Comparison of ENCODE assay signal across 8 mouse cellular contexts in the genomic region with DNA sequence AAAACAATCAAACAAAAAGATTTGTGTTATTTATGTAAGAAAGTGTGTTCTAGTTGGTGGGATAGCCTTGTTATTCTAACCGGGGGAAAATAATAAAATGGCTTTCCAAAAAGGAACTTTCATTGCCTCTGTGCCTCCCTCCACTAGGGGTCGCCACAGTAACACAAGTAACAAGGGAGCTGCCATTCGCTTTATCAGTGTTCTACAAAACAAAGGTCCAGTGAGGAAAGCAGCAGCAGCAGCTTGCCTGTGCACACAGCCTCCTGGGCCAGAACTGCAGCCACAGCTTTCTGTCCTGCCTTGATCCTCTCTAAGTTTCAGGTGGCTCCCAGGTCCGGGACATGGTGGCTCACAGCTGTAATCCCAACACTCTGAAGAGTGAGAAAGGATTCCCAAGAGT. TPM values are rescaled to one million over a fixed set of nuclear protein-coding genes. Genes with fewer than 3 reads are reported as not detected.
DNase-seq lines count a peak whose midpoint lies in the region; ATAC-seq lines count a peak whose summit lies in the region.

No protein-coding gene starts in this region.

- H3K27me3 ChIP-seq in liver, embryonic 12.5 days (replicated peaks): peaks cover 45% of the 10 kb centered on the region
- H3K27me3 ChIP-seq in intestine, embryonic 16.5 days (replicated peaks; ENCODE audit: control insufficient read depth, insufficient read depth, low read length): peaks cover 3% of the 10 kb centered on the region; the same call in 1 of the 2 replicates
- H3K27me3 ChIP-seq in midbrain, embryonic 12.5 days: peaks cover 36% of the 10 kb centered on the region

- ATAC-seq in liver, embryonic 12.5 days: no peak
- peak; percentile 45 for ATAC-seq in intestine, embryonic 16.5 days
- ATAC-seq in midbrain, embryonic 12.5 days (ENCODE audit: low FRiP score, low read depth): peak; percentile 42; the same call in 1 of the 2 replicates

- WGBS in liver, embryonic 12.5 days (ENCODE audit: insufficient replicate concordance): 4% methylated on average over 4 of the region's 4 CpGs
- WGBS in intestine, embryonic 16.5 days: 4% methylated on average over 4 of the region's 4 CpGs
- WGBS in midbrain, embryonic 12.5 days: 10% methylated on average over 4 of the region's 4 CpGs

- no peak overlapping the region for H3K9ac ChIP-seq in liver, embryonic 12.5 days
- peak overlapping the region; percentile 33; the same call in 1 of the 2 replicates for H3K9ac ChIP-seq in intestine, embryonic 16.5 days (ENCODE audit: low read depth, low read length)
- no peak overlapping the region for H3K9ac ChIP-seq in midbrain, embryonic 12.5 days (replicated peaks)

- H3K4me2 ChIP-seq in liver, embryonic 12.5 days: no peak overlapping the region
- H3K4me2 ChIP-seq in intestine, embryonic 16.5 days (ENCODE audit: low read depth, low read length): no peak overlapping the region
- no peak overlapping the region for H3K4me2 ChIP-seq in midbrain, embryonic 12.5 days (replicated peaks)

- intact Hi-C loops in left cerebral cortex, postnatal 25 days (cut with DNase I): no loop called here

- no peak overlapping the region for H3K27ac ChIP-seq in liver, embryonic 12.5 days
- H3K27ac ChIP-seq in intestine, embryonic 16.5 days (ENCODE audit: low read length): peak overlapping the region; percentile 51
- peak overlapping the region; percentile 83 for H3K27ac ChIP-seq in midbrain, embryonic 12.5 days (replicated peaks)

- H3K9me3 ChIP-seq in liver, embryonic 12.5 days (replicated peaks): no peaks in the 10 kb centered on the region
- no peaks in the 10 kb centered on the region for H3K9me3 ChIP-seq in intestine, embryonic 16.5 days (ENCODE audit: control insufficient read depth, low read length)
- H3K9me3 ChIP-seq in midbrain, embryonic 12.5 days: no peaks in the 10 kb centered on the region

- no peaks in the 10 kb centered on the region for H3K36me3 ChIP-seq in liver, embryonic 12.5 days
- H3K36me3 ChIP-seq in intestine, embryonic 16.5 days (ENCODE audit: control insufficient read depth, insufficient read depth, low read length): no peaks in the 10 kb centered on the region
- peaks cover under 1% of the 10 kb centered on the region; the same call in 1 of the 2 replicates for H3K36me3 ChIP-seq in midbrain, embryonic 12.5 days

- H3K4me1 ChIP-seq in liver, embryonic 12.5 days: peaks cover 3% of the 10 kb centered on the region; the same call in 1 of the 2 replicates
- peaks cover 11% of the 10 kb centered on the region for H3K4me1 ChIP-seq in intestine, embryonic 16.5 days (ENCODE audit: control insufficient read depth, insufficient read depth, low read length)
- H3K4me1 ChIP-seq in midbrain, embryonic 12.5 days: peaks cover 17% of the 10 kb centered on the region

- DNase-seq in liver: peak; percentile 79
- DNase-seq in cerebellum, postnatal 25 days: peak; percentile 82 to 92
- DNase-seq in gastrocnemius, postnatal 10 days: peak; percentile 84
- peak; percentile 77 to 89 for DNase-seq in left cerebral cortex, postnatal 25 days (ENCODE audit: low spot score in 2 of 2)
- peak; percentile 57 to 78 for DNase-seq in spleen, adult 18-20 months

- H3K4me3 ChIP-seq in liver, embryonic 12.5 days: no peak overlapping the region
- H3K4me3 ChIP-seq in intestine, embryonic 16.5 days (ENCODE audit: low read length): no peak overlapping the region
- no peak overlapping the region for H3K4me3 ChIP-seq in midbrain, embryonic 12.5 days

RNA-seq across cellular contexts. Expression of gene Fam166b, which starts 2.8 kb away (rescaled TPM):
- not detected in 2 replicates for polyA plus RNA-seq in liver, embryonic 12.5 days (2016; fragmentation: Nextera tagmentation; extraction: Ambion mirVana)
- not detected for total RNA-seq in gastrocnemius, postnatal 10 days (2021)
- 0.10 and 0.24 TPM in 2 replicates for polyA plus RNA-seq in intestine, embryonic 16.5 days (2015; fragmentation: Nextera tagmentation; extraction: Ambion mirVana)
- total RNA-seq in left cerebral cortex, postnatal 25 days (2021): 1 to 10 TPM in 1 of 2 experiments, under 1 TPM in 1; 0.62 to 1.2 TPM
- 0.28 and 0.38 TPM in 2 replicates for polyA plus RNA-seq in midbrain, embryonic 12.5 days (2016; fragmentation: Nextera tagmentation; extraction: Ambion mirVana)

RNA-seq across cellular contexts. Expression of gene Tesk1, which starts 10.0 kb away (rescaled TPM):
- polyA plus RNA-seq in liver, embryonic 12.5 days (2016; fragmentation: Nextera tagmentation; extraction: Ambion mirVana): 2.8 and 3.2 TPM in 2 replicates
- total RNA-seq in gastrocnemius, postnatal 10 days (2021): 10 to 100 TPM; 28.0 to 34.7 TPM
- polyA plus RNA-seq in intestine, embryonic 16.5 days (2015; fragmentation: Nextera tagmentation; extraction: Ambion mirVana): 1.7 and 2.2 TPM in 2 replicates
- 10 to 100 TPM; 86.6 to 87.1 TPM for total RNA-seq in left cerebral cortex, postnatal 25 days (2021)
- polyA plus RNA-seq in midbrain, embryonic 12.5 days (2016; fragmentation: Nextera tagmentation; extraction: Ambion mirVana): 12.7 and 15.0 TPM in 2 replicates

RNA-seq across cellular contexts. Expression of gene Cd72, which starts 22.7 kb away (rescaled TPM):
- 1.1 TPM in 2 replicates for polyA plus RNA-seq in liver, embryonic 12.5 days (2016; fragmentation: Nextera tagmentation; extraction: Ambion mirVana)
- total RNA-seq in gastrocnemius, postnatal 10 days (2021): under 1 TPM in 1 of 2 experiments, not detected in 1; 0.61 TPM
- polyA plus RNA-seq in intestine, embryonic 16.5 days (2015; fragmentation: Nextera tagmentation; extraction: Ambion mirVana): 2.5 and 2.6 TPM in 2 replicates
- total RNA-seq in left cerebral cortex, postnatal 25 days (2021): 1 to 10 TPM; 1.0 to 2.2 TPM
- 2.0 and 2.9 TPM in 2 replicates for polyA plus RNA-seq in midbrain, embryonic 12.5 days (2016; fragmentation: Nextera tagmentation; extraction: Ambion mirVana)

RNA-seq across cellular contexts. Expression of gene Rusc2, which starts 49.9 kb away (rescaled TPM):
- polyA plus RNA-seq in liver, embryonic 12.5 days (2016; fragmentation: Nextera tagmentation; extraction: Ambion mirVana): 1.7 and 1.9 TPM in 2 replicates
- total RNA-seq in gastrocnemius, postnatal 10 days (2021): 10 to 100 TPM; 30.3 to 33.9 TPM
- polyA plus RNA-seq in intestine, embryonic 16.5 days (2015; fragmentation: Nextera tagmentation; extraction: Ambion mirVana): 11.8 and 13.0 TPM in 2 replicates
- total RNA-seq in left cerebral cortex, postnatal 25 days (2021): 100 to 1,000 TPM; 129 to 138 TPM
- 45.2 and 47.3 TPM in 2 replicates for polyA plus RNA-seq in midbrain, embryonic 12.5 days (2016; fragmentation: Nextera tagmentation; extraction: Ambion mirVana)

RNA-seq across cellular contexts. Expression of gene Sit1, which starts 51.8 kb away (rescaled TPM):
- polyA plus RNA-seq in liver, embryonic 12.5 days (2016; fragmentation: Nextera tagmentation; extraction: Ambion mirVana): not detected in 2 replicates
- not detected for total RNA-seq in gastrocnemius, postnatal 10 days (2021)
- not detected in 2 replicates for polyA plus RNA-seq in intestine, embryonic 16.5 days (2015; fragmentation: Nextera tagmentation; extraction: Ambion mirVana)
- not detected for total RNA-seq in left cerebral cortex, postnatal 25 days (2021)
- polyA plus RNA-seq in midbrain, embryonic 12.5 days (2016; fragmentation: Nextera tagmentation; extraction: Ambion mirVana): not detected in 2 replicates
